Mouse (Mus musculus): ENCODE measurements around the gene Eif4g2. TPM values are rescaled to one million over a fixed set of nuclear protein-coding genes. Genes with fewer than 3 reads are reported as not detected.

Gene Eif4g2
- polyA plus RNA-seq, 1 experiment from 2014 or later, result 1,130 TPM

DNA sequence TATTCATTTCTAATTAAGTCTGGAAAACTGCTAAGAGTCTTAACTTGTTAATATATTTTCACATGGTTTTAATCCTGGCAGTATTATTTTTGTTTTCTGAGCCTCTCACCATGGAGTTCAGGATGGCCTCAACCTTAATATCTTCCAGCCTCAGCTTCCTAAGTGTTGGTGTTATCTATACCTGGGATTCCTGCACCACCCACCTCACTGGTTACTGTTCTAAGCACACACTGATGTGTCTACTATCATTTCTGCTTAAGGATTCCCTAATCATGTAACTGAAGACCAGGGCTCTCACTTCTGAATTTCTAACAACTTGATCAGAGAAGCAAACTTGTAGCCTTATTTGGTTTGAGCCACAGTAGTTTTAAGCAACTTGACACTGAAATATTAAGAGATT lies 2.3 kb upstream of the Eif4g2 start:
- H3K4me3 ChIP-seq, result no peak overlapping the region
- H3K36me3 ChIP-seq (replicated peaks), result peaks cover 10% of the 10 kb centered on the region; the same call in 1 of the 2 replicates
- peaks cover 16% of the 10 kb centered on the region for H3K4me1 ChIP-seq
- H3K27me3 ChIP-seq (replicated peaks), result no peaks in the 10 kb centered on the region
- no peak overlapping the region for H3K27ac ChIP-seq
- no peaks in the 10 kb centered on the region for H3K9me3 ChIP-seq
- H3K9ac ChIP-seq, result no peak overlapping the region
- ATAC-seq (replicated peaks), result no peak
- H3K4me2 ChIP-seq, result no peak overlapping the region

DNA sequence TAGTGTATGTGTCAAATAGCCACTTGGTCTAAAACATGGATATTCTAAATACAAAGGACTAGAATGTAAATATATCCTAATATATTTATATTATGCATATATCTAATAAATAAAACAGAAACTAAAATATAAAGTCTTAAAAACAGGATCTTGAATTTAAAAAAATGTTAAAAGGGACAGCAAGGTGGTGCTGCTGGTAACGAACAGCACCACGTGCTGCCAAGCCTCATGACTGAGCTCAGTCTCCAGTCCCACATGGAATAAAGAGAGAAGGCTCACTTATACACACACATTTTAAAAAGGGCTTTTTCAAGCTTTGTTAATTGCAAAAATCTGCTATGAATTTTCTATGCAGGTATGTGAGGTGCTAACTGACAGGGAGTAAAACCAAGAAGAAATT lies 1.6 kb upstream of the Eif4g2 start:
- Histone ChIP-seq H3K9ac (no peak overlapping the region), H3K4me3 (no peak overlapping the region), H3K4me2 (peak overlapping the region; percentile 28; the same call in 1 of the 2 replicates), H3K9me3 (no peaks in the 10 kb centered on the region), H3K36me3 (replicated peaks) (peaks cover 17% of the 10 kb centered on the region), H3K4me1 (peaks cover 23% of the 10 kb centered on the region), H3K27ac (no peak overlapping the region), H3K27me3 (replicated peaks) (no peaks in the 10 kb centered on the region)
- no peak for ATAC-seq (replicated peaks)
- WGBS, result 48% methylated on average over 2 of the region's 2 CpGs

DNA sequence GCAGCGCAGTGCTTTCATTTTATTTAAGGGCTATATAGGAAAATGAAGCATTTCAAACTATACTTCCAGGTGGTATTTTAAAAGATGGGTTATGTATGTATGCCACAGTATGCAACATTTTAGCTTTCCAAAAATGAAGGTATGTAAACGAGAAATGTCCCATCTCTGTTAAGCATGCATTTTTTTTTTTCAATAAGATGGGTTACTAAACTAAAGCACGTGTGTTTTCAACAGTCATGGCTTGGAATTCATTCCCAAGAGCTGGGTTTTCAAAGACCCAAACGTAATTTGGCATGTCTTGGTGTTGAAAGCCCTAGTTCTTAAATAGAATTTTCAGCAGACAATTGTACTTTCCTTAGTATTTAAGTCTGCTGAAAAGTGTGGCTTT lies 897 bp upstream of the Eif4g2 start:
- 12% methylated on average over 4 of the region's 4 CpGs for whole genome bisulfite sequencing
- Histone ChIP-seq H3K27me3 (replicated peaks) (no peaks in the 10 kb centered on the region), H3K4me2 (peak overlapping the region; percentile 58), H3K9ac (peak overlapping the region; percentile 76), H3K4me1 (peaks cover 29% of the 10 kb centered on the region), H3K27ac (peak overlapping the region; percentile 100), H3K9me3 (no peaks in the 10 kb centered on the region), H3K4me3 (peak overlapping the region; percentile 97), H3K36me3 (replicated peaks) (peaks cover 23% of the 10 kb centered on the region)
- ATAC-seq (replicated peaks), result no peak

DNA sequence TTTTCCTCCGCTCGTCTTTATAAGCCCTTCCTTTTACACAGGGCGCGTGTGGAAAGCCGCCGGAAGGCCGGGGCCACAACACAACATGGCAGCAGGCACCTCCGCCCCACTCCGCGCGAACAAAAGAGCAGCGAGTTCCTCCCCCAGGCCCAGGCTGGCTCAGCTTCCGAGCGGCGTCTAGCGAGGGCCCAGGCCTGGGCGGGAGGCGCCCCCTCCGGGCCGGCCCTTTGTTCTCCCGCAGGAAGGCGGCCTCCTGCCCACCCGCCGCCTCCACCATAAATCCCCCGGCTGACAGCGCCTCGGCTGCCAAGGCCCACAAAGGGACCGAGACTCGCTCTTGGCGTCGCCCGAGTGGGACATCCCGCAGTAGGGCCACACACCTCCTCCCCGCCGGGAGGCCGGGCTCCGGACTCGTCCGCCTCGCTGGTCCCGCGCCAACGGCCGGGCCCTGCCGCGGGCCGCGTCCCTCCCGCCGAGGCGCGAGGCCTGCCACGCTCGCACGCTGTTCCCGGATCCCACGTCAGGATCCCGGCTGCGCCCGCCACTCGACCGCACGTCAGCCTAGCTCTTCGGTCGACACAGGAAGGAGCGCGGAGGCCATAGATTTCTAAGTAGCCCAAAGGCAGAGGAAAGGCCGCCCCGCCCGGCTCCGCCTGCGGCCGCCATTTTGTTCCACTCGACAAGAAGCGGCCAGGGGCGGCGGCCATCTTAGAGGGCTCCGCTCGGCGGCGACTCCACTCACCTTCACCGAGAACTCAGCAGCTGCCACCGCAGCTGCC lies 598 bp downstream of the Eif4g2 start:
- Histone ChIP-seq H3K36me3 (replicated peaks) (peaks cover 36% of the 10 kb centered on the region), H3K9me3 (no peaks in the 10 kb centered on the region), H3K4me1 (peaks cover 33% of the 10 kb centered on the region), H3K4me3 (peak overlapping the region; percentile 97), H3K4me2 (peak overlapping the region; percentile 58), H3K27me3 (replicated peaks) (no peaks in the 10 kb centered on the region), H3K27ac (peak overlapping the region; percentile 100), H3K9ac (peak overlapping the region; percentile 100)
- peak; percentile 84 for ATAC-seq (replicated peaks)
- under 1% methylated on average over 83 of the region's 83 CpGs for WGBS

DNA sequence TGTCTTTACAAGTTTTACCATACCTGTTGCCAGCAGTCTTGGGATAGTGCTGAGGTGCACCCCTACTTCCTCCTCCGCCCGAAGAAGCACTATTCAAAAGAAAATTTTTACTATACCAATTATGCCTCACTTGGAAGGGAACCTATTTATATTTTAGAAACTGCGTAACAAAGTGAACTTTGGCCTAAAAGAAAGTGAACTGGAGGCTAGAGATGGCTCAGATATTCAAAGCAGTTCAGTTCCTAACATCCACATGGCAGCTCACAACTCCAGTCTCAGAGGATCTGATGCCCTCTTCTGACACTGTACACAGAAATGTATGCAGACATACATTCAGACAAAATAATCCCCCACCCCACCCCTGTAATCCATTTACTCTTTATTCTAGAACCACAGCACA lies 2.0 kb downstream of the Eif4g2 start:
- Histone ChIP-seq H3K27me3 (replicated peaks) (no peaks in the 10 kb centered on the region), H3K9me3 (no peaks in the 10 kb centered on the region), H3K4me2 (peak overlapping the region; percentile 58), H3K9ac (peak overlapping the region; percentile 100; the same call in 1 of the 2 replicates), H3K4me3 (peak overlapping the region; percentile 97), H3K36me3 (replicated peaks) (peaks cover 48% of the 10 kb centered on the region), H3K4me1 (peaks cover 33% of the 10 kb centered on the region), H3K27ac (no peak overlapping the region)
- WGBS, result 95% methylated on average over 3 of the region's 3 CpGs
- no peak for ATAC-seq (replicated peaks)

DNA sequence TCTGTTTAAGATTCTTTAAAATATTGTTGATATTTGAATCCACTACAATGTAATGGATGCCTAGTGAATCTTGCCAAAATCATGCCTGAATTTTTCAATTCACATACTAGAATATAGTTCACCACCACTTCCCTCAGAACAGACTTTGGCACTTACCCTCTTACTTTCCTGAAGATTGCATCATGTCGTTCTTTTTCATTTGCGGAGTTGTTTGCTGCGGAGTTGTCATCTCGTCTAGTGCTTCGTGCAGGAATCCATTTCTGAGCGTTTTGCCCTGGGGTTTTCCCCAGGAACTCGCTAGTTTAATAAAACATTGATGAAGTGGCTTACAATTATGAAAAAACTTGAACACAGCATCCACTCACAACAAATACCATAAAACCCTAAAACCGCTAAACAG lies 2.8 kb downstream of the Eif4g2 start:
- H3K27me3 ChIP-seq (replicated peaks), result no peaks in the 10 kb centered on the region
- 85% methylated on average over 8 of the region's 8 CpGs for WGBS
- H3K36me3 ChIP-seq (replicated peaks), result peaks cover 54% of the 10 kb centered on the region
- peaks cover 33% of the 10 kb centered on the region for H3K4me1 ChIP-seq
- no peak for ATAC-seq (replicated peaks)
- peak overlapping the region; percentile 97; the same call in 1 of the 2 replicates for H3K4me3 ChIP-seq
- H3K27ac ChIP-seq, result no peak overlapping the region
- H3K9me3 ChIP-seq, result no peaks in the 10 kb centered on the region
- H3K4me2 ChIP-seq, result peak overlapping the region; percentile 58; the same call in 1 of the 2 replicates
- H3K9ac ChIP-seq, result no peak overlapping the region

DNA sequence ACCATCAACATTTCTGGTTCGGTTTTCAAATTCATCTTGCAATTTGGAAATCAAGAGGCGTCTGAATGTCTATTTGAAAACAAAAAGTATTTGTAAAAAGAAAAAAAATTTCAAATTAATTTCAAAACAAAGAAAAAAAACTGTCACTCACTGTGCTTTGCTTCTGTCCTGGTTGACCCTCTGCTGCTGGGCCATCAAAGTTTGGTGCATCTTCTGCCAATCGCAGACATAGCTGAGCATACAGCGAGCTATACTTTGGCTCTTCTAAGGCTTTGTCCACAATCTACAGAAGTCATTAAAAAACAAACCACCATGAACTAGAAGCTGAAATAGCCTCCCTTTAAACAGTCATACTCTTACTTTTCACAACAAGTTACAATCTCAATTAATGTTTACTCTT lies 4.6 kb downstream of the Eif4g2 start:
- H3K36me3 ChIP-seq (replicated peaks), result peaks cover 70% of the 10 kb centered on the region
- ATAC-seq (replicated peaks), result no peak
- H3K9ac ChIP-seq, result no peak overlapping the region
- H3K4me1 ChIP-seq, result peaks cover 31% of the 10 kb centered on the region
- H3K4me2 ChIP-seq, result no peak overlapping the region
- H3K4me3 ChIP-seq, result no peak overlapping the region
- WGBS, result 95% methylated on average over 4 of the region's 4 CpGs
- H3K27ac ChIP-seq, result no peak overlapping the region
- H3K9me3 ChIP-seq, result no peaks in the 10 kb centered on the region
- no peaks in the 10 kb centered on the region for H3K27me3 ChIP-seq (replicated peaks)

DNA sequence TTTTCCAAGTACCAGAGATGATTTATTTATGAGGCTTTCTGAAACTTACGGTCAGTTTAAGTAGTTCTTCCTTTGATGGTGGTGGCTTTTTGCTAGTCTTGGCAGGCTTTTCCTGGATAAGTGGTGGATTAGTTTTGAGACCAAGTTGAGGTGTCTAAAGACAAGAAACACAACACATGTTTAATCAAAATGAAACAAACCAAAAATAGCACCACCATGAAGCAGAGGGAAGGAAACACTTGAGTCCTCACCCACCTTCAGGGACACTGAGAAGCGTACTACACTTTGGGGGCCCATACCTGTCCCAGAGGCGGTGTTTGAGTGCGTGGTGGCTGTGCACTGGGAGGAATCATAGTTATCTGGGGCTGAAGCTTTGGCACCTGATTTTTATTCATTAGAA lies 7.5 kb downstream of the Eif4g2 start:
- H3K36me3 ChIP-seq (replicated peaks), result peaks cover 87% of the 10 kb centered on the region
- WGBS, result 92% methylated on average over 4 of the region's 4 CpGs
- H3K9me3 ChIP-seq, result no peaks in the 10 kb centered on the region
- ATAC-seq (replicated peaks), result no peak
- peaks cover 19% of the 10 kb centered on the region for H3K4me1 ChIP-seq
- no peak overlapping the region for H3K9ac ChIP-seq
- no peak overlapping the region for H3K27ac ChIP-seq
- no peak overlapping the region for H3K4me3 ChIP-seq
- no peaks in the 10 kb centered on the region for H3K27me3 ChIP-seq (replicated peaks)
- no peak overlapping the region for H3K4me2 ChIP-seq

DNA sequence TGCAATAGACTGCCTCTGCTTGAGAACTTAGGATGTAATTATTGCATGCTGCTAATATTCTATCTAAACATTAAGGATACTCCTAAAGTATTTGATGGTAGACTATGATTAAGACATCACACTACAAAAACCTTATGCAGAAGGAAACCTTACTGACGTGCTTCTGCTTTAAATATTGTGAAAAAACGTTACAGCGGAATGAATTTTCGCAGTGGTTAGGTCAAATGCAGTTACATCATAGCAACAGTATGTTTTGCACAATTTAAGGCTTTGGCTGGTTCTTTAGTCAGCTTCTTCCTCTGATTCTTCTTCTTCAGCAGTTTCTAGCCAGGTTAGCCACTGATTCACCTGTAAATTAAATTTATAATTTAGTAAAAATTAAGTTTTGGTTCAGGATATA lies 10.4 kb downstream of the Eif4g2 start:
- H3K27ac ChIP-seq, result no peak overlapping the region
- H3K4me3 ChIP-seq, result no peak overlapping the region
- no peaks in the 10 kb centered on the region; the same call in 1 of the 2 replicates for H3K4me1 ChIP-seq
- no peaks in the 10 kb centered on the region for H3K9me3 ChIP-seq
- peaks cover 87% of the 10 kb centered on the region for H3K36me3 ChIP-seq (replicated peaks)
- ATAC-seq (replicated peaks), result no peak
- 92% methylated on average over 4 of the region's 4 CpGs for WGBS
- H3K27me3 ChIP-seq (replicated peaks), result no peaks in the 10 kb centered on the region
- no peak overlapping the region for H3K9ac ChIP-seq
- no peak overlapping the region for H3K4me2 ChIP-seq

DNA sequence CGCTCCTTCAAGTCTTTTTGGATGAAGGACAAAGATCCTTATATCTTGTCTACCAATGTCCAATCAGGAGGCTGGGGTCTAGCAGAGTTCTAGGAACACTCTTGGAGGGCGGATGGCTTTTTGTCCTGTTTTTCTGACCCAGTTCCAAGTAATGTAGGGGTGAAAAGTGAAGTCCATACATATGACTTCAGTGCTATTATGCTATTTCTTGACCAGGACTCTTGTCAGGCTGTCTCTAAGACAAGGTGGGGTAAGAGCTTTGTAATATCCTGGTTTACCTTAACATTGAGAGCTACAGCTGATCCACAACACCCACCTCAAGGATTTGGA lies 12.7 kb downstream of the Eif4g2 start:
- Histone ChIP-seq H3K4me1 (no peaks in the 10 kb centered on the region), H3K27me3 (replicated peaks) (no peaks in the 10 kb centered on the region), H3K4me2 (no peak overlapping the region), H3K9me3 (no peaks in the 10 kb centered on the region), H3K9ac (no peak overlapping the region), H3K36me3 (replicated peaks) (peaks cover 68% of the 10 kb centered on the region), H3K4me3 (no peak overlapping the region), H3K27ac (no peak overlapping the region)
- peak; percentile 42; the same call in 1 of the 2 replicates for ATAC-seq (replicated peaks)
- WGBS, result 99% methylated on average over 2 of the region's 2 CpGs

DNA sequence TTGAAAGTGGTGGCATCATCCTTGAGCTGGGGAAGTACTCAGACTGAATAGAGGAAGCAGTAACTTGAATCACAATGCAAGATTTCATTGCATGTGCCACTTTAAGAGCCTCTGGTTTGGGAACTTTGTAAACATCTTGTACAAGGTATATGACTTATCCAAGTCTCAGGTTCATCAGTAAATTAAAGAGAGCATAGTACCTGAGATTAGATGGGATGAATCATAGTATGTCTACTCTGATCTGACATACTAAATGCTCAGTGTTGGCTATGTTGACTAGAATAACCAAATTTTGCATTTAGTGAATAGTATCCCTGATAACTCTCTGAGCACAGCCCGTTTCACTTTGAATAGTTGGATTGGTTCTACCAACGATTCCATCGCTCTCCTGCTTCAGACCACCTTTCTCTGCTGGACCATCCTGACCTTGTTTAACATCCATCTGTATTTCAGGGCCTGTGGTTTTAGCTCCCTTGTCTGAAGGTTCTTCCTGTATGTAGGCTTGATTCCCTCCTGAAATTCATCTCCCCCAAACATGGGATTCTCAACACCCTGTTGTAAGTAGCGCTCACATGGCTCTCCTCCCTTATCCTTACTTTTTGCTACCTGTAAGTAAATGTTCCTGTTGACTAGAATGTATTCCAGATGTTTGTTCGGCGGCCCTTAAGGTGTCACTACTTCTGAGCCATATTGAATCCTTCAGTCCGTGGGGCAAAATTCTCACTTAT lies 13.2 kb downstream of the Eif4g2 start:
- 0 out of 2 replicates have a peak, but pooled peaks have one; percentile 4 for ATAC-seq (replicated peaks)
- H3K36me3 ChIP-seq (replicated peaks), result peaks cover 63% of the 10 kb centered on the region
- H3K27ac ChIP-seq, result no peak overlapping the region
- H3K9me3 ChIP-seq, result no peaks in the 10 kb centered on the region
- H3K27me3 ChIP-seq (replicated peaks), result no peaks in the 10 kb centered on the region
- H3K4me1 ChIP-seq, result no peaks in the 10 kb centered on the region
- no peak overlapping the region for H3K4me3 ChIP-seq
- H3K4me2 ChIP-seq, result no peak overlapping the region
- WGBS, result 92% methylated on average over 7 of the region's 7 CpGs
- H3K9ac ChIP-seq, result no peak overlapping the region

DNA sequence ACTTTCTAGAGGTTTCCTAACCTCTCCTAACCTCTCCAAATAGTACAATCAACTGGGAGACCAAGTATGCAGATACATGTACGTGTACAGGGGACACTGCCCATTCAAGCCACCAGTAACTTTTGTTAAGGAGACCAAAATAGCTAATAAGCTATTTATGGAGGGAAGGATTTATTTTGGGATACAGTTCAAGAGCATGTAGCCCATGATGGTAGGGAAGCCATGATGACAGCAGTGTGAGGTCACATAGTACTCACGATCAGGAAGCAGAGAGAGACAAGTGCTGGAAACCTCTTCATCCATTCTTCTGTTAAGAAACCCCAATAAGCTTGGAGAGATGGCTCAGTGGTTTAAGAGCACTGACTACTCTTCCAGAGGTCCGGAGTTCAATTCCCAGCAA lies 14.6 kb downstream of the Eif4g2 start:
- 98% methylated on average over 3 of the region's 3 CpGs for WGBS
- Histone ChIP-seq H3K4me2 (no peak overlapping the region), H3K4me1 (no peaks in the 10 kb centered on the region), H3K36me3 (replicated peaks) (peaks cover 51% of the 10 kb centered on the region), H3K9me3 (no peaks in the 10 kb centered on the region), H3K9ac (no peak overlapping the region), H3K27me3 (replicated peaks) (no peaks in the 10 kb centered on the region), H3K27ac (no peak overlapping the region), H3K4me3 (no peak overlapping the region)
- no peak for ATAC-seq (replicated peaks)

DNA sequence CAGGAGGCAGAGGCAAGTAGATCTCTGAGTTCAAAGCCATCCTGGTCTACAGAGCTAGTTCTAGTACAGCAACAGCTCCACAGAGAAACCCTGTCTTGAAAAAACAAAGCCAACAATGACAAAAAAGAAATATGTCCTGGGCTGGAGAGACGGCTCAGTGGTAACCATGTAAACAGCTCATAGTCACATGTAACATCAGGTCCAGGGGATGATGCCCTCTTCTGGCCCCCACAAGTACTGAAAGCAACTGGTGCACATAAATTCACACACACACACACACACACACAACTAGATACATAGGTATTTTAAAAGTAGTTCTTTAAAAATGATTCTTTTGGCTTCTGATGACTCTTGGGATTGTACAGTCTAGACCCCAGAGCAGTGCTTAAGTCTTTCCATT lies 19.9 kb downstream of the Eif4g2 start:
- no peaks in the 10 kb centered on the region for H3K4me1 ChIP-seq
- no peak overlapping the region for H3K4me2 ChIP-seq
- H3K9me3 ChIP-seq, result no peaks in the 10 kb centered on the region
- H3K27me3 ChIP-seq (replicated peaks), result no peaks in the 10 kb centered on the region
- 97% methylated on average over 1 of the region's 1 CpGs for WGBS
- no peak for ATAC-seq (replicated peaks)
- H3K9ac ChIP-seq, result no peak overlapping the region
- H3K4me3 ChIP-seq, result no peak overlapping the region
- no peak overlapping the region for H3K27ac ChIP-seq
- H3K36me3 ChIP-seq (replicated peaks), result peaks cover 6% of the 10 kb centered on the region

All from midbrain, embryonic 15.5 days (tissue).